Mouse (Mus musculus) spleen, postnatal 10 days (tissue): ENCODE results near the gene Brd1.
"Not testable (repeated sequence)": the region's sequence is repeated elsewhere in the genome, so short reads cannot be mapped to it uniquely, and the experiment has no call there.

ENCODE experiments used
- DNase-seq, 2 experiments: peaks; one replicate each; pipeline ENCODE4 v3.0.0; 2021 to 2022; ENCODE audit warnings: low spot score in 2 of 2

Gene Brd1

DNA sequence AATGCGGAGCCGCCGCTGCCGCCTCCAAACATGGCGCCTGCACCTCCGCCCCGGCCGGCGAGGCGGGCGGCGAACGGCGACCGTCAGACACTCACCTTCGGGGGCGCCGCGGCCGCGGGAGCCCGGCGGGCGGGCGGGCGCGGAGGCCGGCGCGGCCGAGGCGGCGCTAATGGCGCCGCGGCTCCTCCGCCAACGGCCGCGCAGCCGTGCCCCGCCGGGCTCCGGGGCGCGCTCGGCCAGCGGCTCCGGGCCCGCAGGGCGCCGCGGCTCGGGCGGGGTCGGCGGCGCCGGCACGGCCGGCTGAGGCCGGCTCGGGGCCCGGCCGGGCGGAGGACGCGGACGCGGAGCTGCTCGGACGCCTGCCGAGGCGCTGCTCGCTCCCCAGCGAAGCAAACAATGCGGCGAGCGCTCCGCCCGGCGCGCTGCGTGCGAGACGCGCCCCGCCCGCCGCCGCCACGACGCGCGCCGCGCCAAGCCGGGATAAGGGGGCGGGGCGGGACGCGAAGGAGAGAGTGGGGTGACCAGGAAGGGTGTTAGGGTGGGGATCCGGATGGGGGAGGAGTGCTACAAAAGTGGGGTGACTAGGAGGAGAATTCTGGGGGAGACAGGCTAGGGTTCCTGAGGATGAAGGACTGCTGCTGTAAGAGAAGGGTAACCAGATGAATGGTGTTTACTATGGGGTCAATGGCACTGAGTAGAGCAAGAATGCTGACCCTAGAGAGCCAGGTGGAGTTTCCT lies at the start of gene Brd1:
Brd1 (minus strand) TSS at position 400 of the 738 bp plus-strand sequence.
- DNase-seq, result peak; percentile 72 to 85

DNA sequence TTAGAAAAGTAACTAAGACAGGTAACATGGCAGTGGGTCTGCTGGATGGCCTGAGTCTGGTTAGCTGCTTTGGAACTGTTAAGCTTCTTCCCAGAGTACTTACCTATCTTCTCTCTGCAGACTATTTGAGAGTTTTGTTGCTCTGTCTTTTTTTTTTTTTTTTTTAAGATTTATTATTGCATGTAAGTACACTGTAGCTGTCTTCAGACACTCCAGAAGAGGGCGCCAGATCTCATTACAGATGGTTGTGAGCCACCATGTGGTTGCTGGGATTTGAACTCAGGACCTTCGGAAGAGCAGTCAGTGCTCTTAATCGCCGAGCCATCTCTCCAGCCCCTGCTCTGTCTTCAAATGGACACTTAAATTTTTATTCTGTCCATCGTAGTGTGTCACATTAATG lies 40.6 kb upstream of the Brd1 start:
- not testable (repeated sequence) for DNase-seq

DNA sequence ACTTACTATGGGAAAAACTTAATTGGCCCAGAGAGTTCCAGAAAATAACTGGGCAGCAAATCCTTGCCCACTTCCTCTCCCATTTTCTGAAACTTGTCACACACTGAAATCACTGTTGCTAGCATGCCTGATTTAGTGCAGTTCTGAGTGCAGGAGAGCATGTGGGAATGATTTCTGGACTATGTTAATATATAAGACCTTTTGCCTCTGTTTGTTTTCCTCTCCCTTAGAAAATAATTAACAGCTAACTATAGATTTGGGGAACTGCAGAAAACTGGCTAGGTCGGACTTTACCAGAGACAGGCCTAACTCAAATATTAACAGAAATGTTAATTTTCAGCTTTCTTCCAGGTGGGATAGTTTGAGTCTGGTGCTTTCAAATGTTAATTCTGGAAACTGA lies 34.5 kb upstream of the Brd1 start:
- DNase-seq, result no peak

- not testable (repeated sequence) for DNase-seq
These were observed 32.1 kb upstream of the Brd1 start for GRCm38 (mm10) chr15:88766139-88766538.

GRCm38 (mm10) chr15:88761551-88761950 lies 27.5 kb upstream of the Brd1 start:
- peak in 1 of 2 experiments; percentile 31 for DNase-seq

DNA sequence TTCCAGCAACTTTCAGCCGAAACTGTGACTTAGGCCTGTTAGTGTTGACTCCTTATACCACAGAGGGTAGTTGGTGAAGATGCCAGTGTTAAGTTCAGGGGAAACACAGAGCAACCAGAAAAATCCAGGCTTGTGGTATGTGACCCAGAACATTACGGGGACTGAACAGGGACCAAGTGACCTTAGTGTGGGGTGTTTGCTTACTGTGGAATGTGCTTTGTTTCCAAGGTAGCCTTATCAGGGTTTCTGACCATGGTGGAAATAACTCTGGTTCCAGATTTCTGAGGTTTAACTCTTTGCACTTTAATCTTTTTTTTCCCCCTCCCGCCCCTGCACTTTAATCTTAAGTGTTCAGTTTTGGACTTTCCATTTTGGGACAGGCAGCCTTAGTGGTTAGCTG lies 24.0 kb upstream of the Brd1 start:
- no peak for DNase-seq

- no peak for DNase-seq
These were observed 21.7 kb upstream of the Brd1 start for GRCm38 (mm10) chr15:88755761-88756160.

GRCm38 (mm10) chr15:88754896-88755295 lies 20.9 kb upstream of the Brd1 start:
- no peak for DNase-seq

DNA sequence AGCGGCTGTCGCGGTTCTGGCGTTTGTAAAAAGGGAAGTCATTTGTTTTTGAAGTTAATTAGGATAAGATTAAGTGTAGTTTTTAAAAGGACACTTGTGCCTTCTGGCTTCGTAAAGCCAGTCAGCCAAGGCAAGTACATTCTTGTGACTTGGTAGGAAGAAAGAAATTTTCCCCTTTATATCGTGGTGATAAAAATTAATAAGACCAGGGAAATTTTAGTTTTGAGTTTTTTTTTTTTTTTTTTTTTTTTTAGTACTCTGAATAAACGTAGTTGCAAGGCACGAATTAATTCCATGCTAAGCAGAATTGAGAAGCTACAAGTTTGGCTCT lies 18.3 kb upstream of the Brd1 start:
- no peak for DNase-seq

GRCm38 (mm10) chr15:88751564-88752402 lies 17.8 kb upstream of the Brd1 start, which contains the start of gene Zbed4:
Gene Zbed4, plus strand, starts transcription at chr15:88751660.
- DNase-seq, result peak; percentile 66 to 73

DNA sequence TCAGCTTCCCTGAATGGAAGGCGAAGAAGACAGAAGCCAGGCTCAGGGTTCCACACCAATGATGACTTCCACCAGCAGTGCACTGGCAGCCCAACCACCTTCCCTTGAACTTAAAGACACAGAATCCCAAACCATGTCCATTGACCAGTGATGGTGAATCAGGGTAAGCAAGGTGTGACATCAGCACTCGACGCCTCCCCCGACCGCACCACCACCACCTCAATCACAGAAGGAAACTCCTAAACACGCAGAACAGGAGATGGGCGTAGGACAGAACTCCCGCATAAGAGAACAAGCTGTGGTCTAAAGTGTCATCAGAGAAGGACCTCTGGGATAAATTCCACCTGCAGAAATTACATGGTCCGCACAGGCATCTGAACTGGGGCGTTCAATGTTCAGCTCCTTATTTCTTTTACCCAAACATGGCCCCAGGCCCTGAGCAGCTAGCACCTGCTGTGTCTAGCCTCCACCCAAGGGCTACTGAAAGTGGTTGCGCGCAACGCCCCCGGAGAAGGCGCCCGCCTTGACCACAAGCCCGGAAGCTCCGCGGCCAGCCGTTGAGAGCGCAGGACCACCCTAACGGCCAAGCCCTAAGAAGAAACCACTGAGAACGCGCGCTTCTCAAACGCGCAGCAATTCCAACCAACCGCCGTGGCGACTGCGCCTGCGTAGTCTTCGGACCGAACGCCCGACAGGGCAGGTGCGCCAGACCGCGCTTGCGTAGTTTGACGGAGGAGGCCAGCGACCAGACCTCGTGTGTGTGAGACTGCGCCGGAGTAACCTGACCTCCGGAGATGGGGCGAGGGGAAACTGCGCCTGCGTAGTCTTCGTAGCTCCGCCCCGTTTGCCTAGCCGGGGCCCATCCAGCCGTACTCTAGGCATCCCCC lies 16.9 kb upstream of the Brd1 start:
- peak; percentile 96 to 98 for DNase-seq

DNA sequence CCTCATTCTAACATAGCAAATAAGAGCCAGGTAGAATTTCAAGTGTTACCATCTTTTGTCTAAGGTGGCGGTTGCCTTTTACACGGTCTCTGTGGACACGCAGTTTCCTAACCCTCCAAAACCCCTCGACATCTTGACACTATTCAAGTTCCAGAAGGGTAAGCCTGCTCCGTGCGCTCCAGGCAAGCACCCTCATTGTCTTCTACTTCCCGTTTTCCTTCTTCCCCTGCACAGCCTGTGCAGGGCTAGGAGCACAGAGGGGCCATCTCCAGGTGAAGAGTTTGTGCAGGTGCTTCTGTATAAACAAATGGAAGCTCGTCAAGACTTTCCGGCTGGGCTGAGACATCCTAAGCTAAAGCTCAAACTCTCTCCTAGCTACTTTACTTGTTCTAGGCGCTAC lies 16.0 kb upstream of the Brd1 start:
- DNase-seq, result no peak

GRCm38 (mm10) chr15:88749617-88750016 lies 15.6 kb upstream of the Brd1 start:
- not testable (repeated sequence) for DNase-seq

DNA sequence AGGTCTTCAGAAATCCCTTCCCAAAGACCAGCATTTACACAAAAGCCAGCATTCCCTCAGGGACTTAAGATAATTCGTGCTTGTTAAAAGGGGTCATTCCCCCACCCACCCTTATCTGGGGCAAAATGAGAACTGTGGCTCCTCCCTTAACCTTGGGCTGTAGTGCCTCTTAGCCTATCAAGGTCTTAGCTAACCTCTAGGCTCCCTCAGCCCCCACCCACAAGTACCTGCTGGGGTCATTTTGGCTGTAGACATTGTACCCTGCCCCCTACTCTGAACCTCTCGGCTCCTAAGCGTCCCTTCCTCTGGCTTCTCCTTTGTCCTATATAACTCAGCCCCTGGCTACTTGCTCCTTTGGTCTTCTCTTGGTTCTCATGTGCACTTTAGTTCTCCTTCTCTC lies 11.9 kb upstream of the Brd1 start:
- DNase-seq, result no peak

- DNase-seq, result no peak
These were observed 11.3 kb upstream of the Brd1 start for GRCm38 (mm10) chr15:88745347-88745746.

DNA sequence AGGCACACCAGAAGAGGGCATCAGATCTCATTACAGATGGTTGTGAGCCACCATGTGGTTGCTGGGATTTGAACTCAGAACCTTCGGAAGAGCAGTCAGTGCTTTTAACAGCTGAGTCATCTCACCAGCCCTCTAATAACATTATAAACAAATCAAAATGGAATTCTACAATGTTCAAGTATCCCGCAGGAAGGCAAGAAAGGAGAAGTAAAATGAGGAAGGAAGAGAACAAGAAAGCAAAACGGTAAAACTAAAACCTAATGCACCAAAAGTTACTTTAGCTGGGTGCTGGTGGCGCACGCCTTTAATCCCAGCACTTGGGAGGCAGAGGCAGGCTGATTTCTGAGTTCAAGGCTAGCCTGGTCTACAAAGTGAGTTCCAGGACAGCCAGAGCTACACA lies 9.3 kb upstream of the Brd1 start:
- DNase-seq, result not testable (repeated sequence)

GRCm38 (mm10) chr15:88741366-88741765 lies 7.3 kb upstream of the Brd1 start:
- DNase-seq, result no peak

GRCm38 (mm10) chr15:88738466-88738865 lies 4.4 kb upstream of the Brd1 start:
- no peak for DNase-seq

- DNase-seq, result no peak
These were observed 2.1 kb upstream of the Brd1 start for GRCm38 (mm10) chr15:88736166-88736565.

GRCm38 (mm10) chr15:88733041-88733751 lies 837 bp downstream of the Brd1 start:
- peak; percentile 72 to 77 for DNase-seq

DNA sequence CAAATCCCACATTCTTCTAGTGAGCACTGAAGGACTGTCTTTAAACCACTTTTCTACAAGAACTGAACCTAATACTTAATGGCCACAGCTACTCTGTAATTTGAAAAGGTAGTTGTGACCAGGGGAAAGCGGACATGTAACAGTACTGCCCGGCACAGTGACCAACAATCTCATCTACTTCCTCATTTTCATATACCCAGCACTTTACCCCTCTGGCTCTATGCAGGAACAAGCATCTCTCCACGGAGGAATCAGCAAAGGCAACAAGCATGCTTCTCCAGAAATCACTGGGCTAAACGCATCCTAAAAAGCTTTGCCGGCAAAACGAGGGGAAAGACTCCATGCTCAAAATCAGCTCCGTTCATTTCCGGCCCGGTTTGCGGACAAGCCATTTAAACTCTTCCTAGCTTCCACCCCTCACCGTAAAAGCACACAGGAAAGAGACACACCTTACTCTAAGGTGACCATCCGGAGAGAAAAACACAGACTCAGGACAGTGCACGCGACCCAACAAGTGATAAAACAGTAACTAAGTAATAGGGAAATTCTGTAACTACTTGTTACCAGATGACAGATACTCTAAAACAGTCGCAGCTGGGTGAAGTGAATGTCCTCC lies 1.5 kb downstream of the Brd1 start:
- DNase-seq, result peak in 1 of 2 experiments; percentile 21
